Mouse (Mus musculus) heart, adult 2 months (tissue): Measurements from ENCODE around the gene Camta1.

Source experiments
- CTCF ChIP-seq: fragments of 200-600 bp; IDR thresholded peaks from 2 replicates; pipeline ENCODE4 v1.8.1; 2022; ENCODE audit warnings: antibody characterized with exemption, mild to moderate bottlenecking, moderate library complexity
- EP300 ChIP-seq: fragments of 200-500 bp; IDR thresholded peaks from 2 replicates; pipeline ENCODE4 v1.6.1; 2011; ENCODE audit warnings: low read depth, low read length, control low read depth; ENCODE audit not compliant: insufficient read depth
- POLR2A ChIP-seq: fragments of 200-500 bp; IDR thresholded peaks from 2 replicates; pipeline ENCODE4 v1.6.1; 2011; ENCODE audit warnings: mild to moderate bottlenecking, low read depth, low read length, control low read depth; ENCODE audit not compliant: insufficient read depth

DNA sequence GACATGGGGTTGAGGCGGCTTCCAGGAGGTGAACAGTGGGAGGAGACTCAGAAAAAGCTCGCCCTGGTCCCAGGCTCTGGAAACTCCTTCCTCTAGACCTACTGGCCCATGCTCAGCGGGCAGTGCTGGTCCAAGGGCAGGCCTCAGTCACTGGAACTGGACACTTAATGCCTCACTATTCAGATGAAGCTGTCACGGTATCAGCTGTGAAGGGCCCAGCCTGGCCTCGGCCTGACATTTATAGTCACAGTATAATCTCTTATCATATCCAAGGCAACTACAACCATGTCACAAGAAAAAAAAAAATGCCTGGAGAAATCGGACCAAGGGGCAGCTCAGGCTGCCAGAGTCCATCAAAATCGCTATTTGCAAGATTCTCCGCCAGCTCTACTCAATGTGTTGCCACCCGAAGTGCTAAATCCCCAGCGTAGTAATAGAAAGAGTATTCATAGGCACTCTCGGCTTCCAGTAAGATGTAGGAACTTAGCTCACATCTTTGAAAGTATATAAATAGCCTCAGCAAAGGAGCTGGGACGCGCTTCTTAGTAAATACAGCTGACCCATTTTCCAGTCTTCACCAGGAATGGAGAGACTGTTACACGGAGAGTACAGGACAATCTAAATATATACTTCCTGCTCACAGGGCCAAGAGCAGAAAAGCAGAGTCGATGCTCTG lies 110.3 kb downstream of the Camta1 start:
- TF ChIP-seq EP300: no peak
- TF ChIP-seq CTCF: no peak
- no peak for TF ChIP-seq POLR2A
